ENCODE assay signal across 9 mouse cellular contexts in the genomic region with DNA sequence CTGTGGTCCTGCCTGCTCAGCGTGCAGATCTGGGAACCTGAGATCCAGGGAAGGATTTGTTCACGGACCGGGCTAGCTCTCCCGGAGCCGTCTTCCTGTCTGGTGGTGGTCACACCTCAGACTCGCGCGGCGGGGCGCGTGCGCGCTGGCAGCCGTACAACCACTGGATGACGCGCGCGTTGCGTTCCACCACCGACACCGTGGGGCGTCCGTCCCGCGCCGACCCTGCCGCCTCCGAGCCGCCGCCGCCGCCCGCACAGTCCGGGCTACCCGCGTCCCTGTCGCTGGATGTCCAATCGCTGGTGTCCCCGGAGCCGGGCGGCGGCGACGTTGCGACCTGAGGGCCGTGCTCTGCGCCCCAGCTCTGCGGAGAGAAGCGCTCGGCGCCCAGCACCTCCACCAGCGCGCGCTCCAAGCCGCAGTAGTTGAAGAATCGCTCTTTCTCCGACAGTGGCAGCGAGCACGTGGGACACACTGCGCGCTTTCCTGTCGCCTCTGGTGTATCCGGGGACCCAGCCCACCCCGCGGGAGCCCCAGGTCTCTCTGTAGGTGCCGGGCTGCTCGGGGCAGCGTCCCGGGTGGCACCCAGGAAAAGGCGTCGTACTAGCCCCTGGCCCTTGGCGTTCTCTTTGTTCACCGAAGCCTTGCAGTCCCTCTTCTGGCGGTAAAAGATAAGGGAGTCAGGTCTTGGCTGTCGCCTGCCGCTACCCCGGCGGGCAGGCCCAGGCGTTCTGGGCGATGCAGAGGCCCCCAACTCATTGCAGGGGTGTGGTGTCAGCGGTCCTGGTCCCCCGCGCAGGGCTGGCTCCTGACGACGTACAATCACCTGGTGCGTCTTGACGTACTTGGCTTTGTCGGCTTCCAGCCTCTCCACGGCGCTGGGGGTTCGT. TPM values are rescaled to one million over a fixed set of nuclear protein-coding genes. Genes with fewer than 3 reads are reported as not detected.
DNase-seq lines count a peak whose midpoint lies in the region; ATAC-seq and TF ChIP-seq lines count a peak whose summit lies in the region.
"Had no signal": no experiment of that assay in that cellular context is flagged by ENCODE, and none has a peak within 500 bp of the region (broad histone marks: within the 10 kb centered on the region; RNA-seq: fewer than 3 reads in every experiment).

No protein-coding gene starts in this region.

- peak overlapping the region; percentile 92 for H3K27ac ChIP-seq in heart, adult 2 months
- no peak overlapping the region for H3K27ac ChIP-seq in kidney, embryonic 16.5 days (ENCODE audit: low read length)

- no peaks in the 10 kb centered on the region for H3K36me3 ChIP-seq in heart, adult 2 months (ENCODE audit: control insufficient read depth, insufficient read depth, low read length)
- H3K36me3 ChIP-seq in kidney, embryonic 16.5 days (ENCODE audit: insufficient read depth, low read length) = no peaks in the 10 kb centered on the region

- no peaks in the 10 kb centered on the region for H3K79me2 ChIP-seq in heart, adult 2 months (replicated peaks; ENCODE audit: control insufficient read depth, insufficient read depth, low read length)

- no peaks in the 10 kb centered on the region for H3K9me3 ChIP-seq in kidney, embryonic 16.5 days (ENCODE audit: low read length)

- TF ChIP-seq EP300 in heart, adult 2 months (IDR thresholded peaks at IDR 0.05; ENCODE audit: insufficient read depth, low read depth, low read length) = no peak

- H3K27me3 ChIP-seq in heart, adult 2 months (ENCODE audit: control insufficient read depth, insufficient read depth, low read length) = no peaks in the 10 kb centered on the region
- peaks cover 65% of the 10 kb centered on the region for H3K27me3 ChIP-seq in kidney, embryonic 16.5 days (ENCODE audit: insufficient read depth, low read length)

- 2% methylated on average over 91 of the region's 91 CpGs for WGBS in heart, adult 2 months
- WGBS in kidney, embryonic 16.5 days = under 1% methylated on average over 90 of the region's 91 CpGs

- peak; percentile 37 to 56 for DNase-seq in heart, adult 18-20 months
- no peak for DNase-seq in heart, postnatal 25 days (ENCODE audit: low spot score)
- DNase-seq in brain, adult 2 months (ENCODE audit: low read depth, low spot score) = peak; percentile 64
- peak; percentile 46 to 70 for DNase-seq in heart, adult 2 months
- DNase-seq in lung, postnatal 10 days = peak; percentile 48
- peak; percentile 34 for DNase-seq in right cerebral cortex, postnatal 36 days (ENCODE audit: low spot score in 2 of 2)
- DNase-seq in spleen, postnatal 14 days (ENCODE audit: low spot score in 2 of 2) = no peak

- H3K9ac ChIP-seq in heart, adult 2 months (ENCODE audit: low read depth, low read length) = peak overlapping the region; percentile 72
- H3K9ac ChIP-seq in kidney, embryonic 16.5 days (replicated peaks; ENCODE audit: low read length) = peak overlapping the region; percentile 66

- H3K4me1 ChIP-seq in heart, adult 2 months (ENCODE audit: control insufficient read depth, insufficient read depth, low read length) = peaks cover 3% of the 10 kb centered on the region
- H3K4me1 ChIP-seq in kidney, embryonic 16.5 days (ENCODE audit: insufficient read depth, low read length) = peaks cover 55% of the 10 kb centered on the region

- H3K4me3 ChIP-seq in heart, adult 2 months = peak overlapping the region; percentile 56
- H3K4me3 ChIP-seq in kidney, embryonic 16.5 days (ENCODE audit: low read length) = peak overlapping the region; percentile 52

- intact Hi-C loops in heart, postnatal 25 days (cut with DNase I) = loop anchor here (2.0 kb wide), 1 partner anchor 35 kb away; a partner anchor contains a TSS
- intact Hi-C loops in heart, adult 2 months (cut with DNase I) = no loop called here

- no peak for ATAC-seq in kidney, embryonic 16.5 days (ENCODE audit: low FRiP score, low TSS enrichment)

- no peak for TF ChIP-seq CTCF in heart, adult 2 months (IDR thresholded peaks at IDR 0.05)

- H3K4me2 ChIP-seq in kidney, embryonic 16.5 days (replicated peaks; ENCODE audit: low read depth, low read length) = peak overlapping the region; percentile 92

- TF ChIP-seq POLR2A in heart, adult 2 months (IDR thresholded peaks at IDR 0.05; ENCODE audit: insufficient read depth, low read depth, low read length) = no peak

RNA-seq across cellular contexts. Expression of a gene that starts 2.4 kb away (rescaled TPM):
- 1 to 10 TPM; 5.1 to 6.3 TPM for total RNA-seq in heart, adult 18-20 months (2021)
- 1 to 10 TPM; 6.0 to 7.6 TPM for total RNA-seq in heart, postnatal 25 days (2021)
- 1 to 10 TPM; 5.2 to 5.7 TPM for total RNA-seq in heart, adult 2 months (2021)
- polyA plus RNA-seq in heart, adult 2 months (2012; rRNA removed) = 10.0 and 11.0 TPM in 2 replicates
- polyA plus RNA-seq in kidney, embryonic 16.5 days (2015; fragmentation: Nextera tagmentation; extraction: Ambion mirVana) = 12.2 and 12.8 TPM in 2 replicates

RNA-seq across cellular contexts. Expression of a gene that starts 4.8 kb away (rescaled TPM):
- not detected for total RNA-seq in heart, adult 18-20 months (2021)
- total RNA-seq in heart, postnatal 25 days (2021) = not detected
- not detected for total RNA-seq in heart, adult 2 months (2021)
- not detected in 2 replicates for polyA plus RNA-seq in heart, adult 2 months (2012; rRNA removed)
- not detected in 2 replicates for polyA plus RNA-seq in kidney, embryonic 16.5 days (2015; fragmentation: Nextera tagmentation; extraction: Ambion mirVana)
- polyA plus RNA-seq: large intestine, adult 2 months had no signal

RNA-seq across cellular contexts. Expression of a gene that starts 6.1 kb away (rescaled TPM):
- 1 to 10 TPM; 3.3 to 3.6 TPM for total RNA-seq in heart, adult 18-20 months (2021)
- total RNA-seq in heart, postnatal 25 days (2021) = 1 to 10 TPM; 3.1 to 3.2 TPM
- total RNA-seq in heart, adult 2 months (2021) = 1 to 10 TPM; 3.3 to 4.3 TPM
- 2.8 and 2.9 TPM in 2 replicates for polyA plus RNA-seq in heart, adult 2 months (2012; rRNA removed)
- 15.0 and 15.8 TPM in 2 replicates for polyA plus RNA-seq in kidney, embryonic 16.5 days (2015; fragmentation: Nextera tagmentation; extraction: Ambion mirVana)

RNA-seq across cellular contexts. Expression of a gene that starts 8.0 kb away (rescaled TPM):
- not detected for total RNA-seq in heart, adult 18-20 months (2021)
- total RNA-seq in heart, postnatal 25 days (2021) = not detected
- total RNA-seq in heart, adult 2 months (2021) = not detected
- polyA plus RNA-seq in heart, adult 2 months (2012; rRNA removed) = not detected in 2 replicates
- polyA plus RNA-seq in kidney, embryonic 16.5 days (2015; fragmentation: Nextera tagmentation; extraction: Ambion mirVana) = 0.62 and 0.67 TPM in 2 replicates
- polyA plus RNA-seq: large intestine, adult 2 months had no signal

RNA-seq across cellular contexts. Expression of a gene that starts 13.3 kb away (rescaled TPM):
- total RNA-seq in heart, adult 18-20 months (2021) = 1 to 10 TPM; 3.9 to 6.3 TPM
- total RNA-seq in heart, postnatal 25 days (2021) = 1 to 10 TPM; 2.9 to 3.0 TPM
- total RNA-seq in heart, adult 2 months (2021) = 1 to 10 TPM; 4.1 to 6.7 TPM
- 3.3 and 4.4 TPM in 2 replicates for polyA plus RNA-seq in heart, adult 2 months (2012; rRNA removed)
- polyA plus RNA-seq in kidney, embryonic 16.5 days (2015; fragmentation: Nextera tagmentation; extraction: Ambion mirVana) = 9.6 and 10.9 TPM in 2 replicates

Comparison
In these comparisons a context has a peak if more than half of its experiments do, and no peak if none do; other contexts are left out.
1. DNase-seq: peak in heart, adult 18-20 months (2 of 2), brain, adult 2 months (single experiment), heart, adult 2 months (2 of 2), lung, postnatal 10 days (single experiment) and right cerebral cortex, postnatal 36 days (2 of 2); none in heart, postnatal 25 days (single experiment) and spleen, postnatal 14 days (0 of 2).